9 mouse cellular contexts compared by ENCODE assay signal in the genomic region with DNA sequence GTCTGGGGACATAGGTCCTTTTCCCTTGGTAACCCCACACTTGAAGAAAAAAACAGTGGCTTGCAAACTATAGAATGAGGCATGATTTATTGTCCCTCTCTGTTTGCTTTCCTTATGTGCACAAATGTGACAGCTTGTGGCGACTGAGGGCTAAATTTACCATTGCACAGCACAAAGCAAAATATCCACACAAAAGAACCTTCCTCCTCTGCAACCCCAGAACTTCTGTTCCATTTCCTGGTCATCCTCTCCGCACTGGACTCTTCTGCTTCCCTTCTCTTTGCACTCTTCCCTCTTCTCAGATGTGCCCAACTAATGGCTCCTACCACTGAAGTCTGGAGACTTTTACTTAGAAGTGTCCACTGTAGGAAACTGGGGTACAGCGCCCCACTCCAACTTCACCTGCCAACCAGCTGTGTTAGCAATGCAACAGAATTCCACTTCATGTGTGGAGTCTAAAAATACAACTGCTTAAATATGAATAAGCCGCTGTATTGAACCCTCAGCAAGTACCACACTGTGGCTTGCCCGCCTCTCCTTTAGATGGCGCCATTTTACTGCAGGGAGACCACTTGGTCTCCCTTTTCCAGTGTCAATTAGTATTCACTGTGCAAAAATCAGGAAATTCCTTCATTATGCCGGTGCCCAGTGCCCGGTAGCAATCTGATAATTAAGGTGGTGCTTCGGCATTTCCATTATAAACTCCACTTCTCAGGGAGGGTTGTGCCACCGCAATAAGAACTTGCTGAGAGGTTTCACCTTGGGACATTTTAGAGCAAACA.
A peak's percentile ranks its signal among the peaks of the same experiment; 100 is the strongest.
DNase-seq lines count a peak whose midpoint lies in the region; ATAC-seq and TF ChIP-seq lines count a peak whose summit lies in the region.
"Had no signal": no experiment of that assay in that cellular context is flagged by ENCODE, and none has a peak within 500 bp of the region (broad histone marks: within the 10 kb centered on the region; RNA-seq: fewer than 3 reads in every experiment).

No protein-coding gene starts in this region.

- H3K9ac ChIP-seq in hindbrain, embryonic 13.5 days: no peak overlapping the region
- no peak overlapping the region for H3K9ac ChIP-seq in forebrain, embryonic 16.5 days (replicated peaks; ENCODE audit: low read depth, low read length)
- H3K9ac ChIP-seq in heart, embryonic 11.5 days (ENCODE audit: low read depth, low read length): no peak overlapping the region
- H3K9ac ChIP-seq: limb, embryonic 13.5 days had no signal

- peak; percentile 53 for DNase-seq in hindbrain, embryonic 10.5 days (ENCODE audit: low spot score)
- peak; percentile 10 for DNase-seq in ZHBTc4 (ENCODE audit: low read depth, low spot score)
- DNase-seq in lung, adult 2 months: peak; percentile 33
- peak; percentile 18 to 21 for DNase-seq in right cerebral cortex, adult 2 months (ENCODE audit: low spot score in 2 of 2)
- no peak for DNase-seq in testis, postnatal 14 days (ENCODE audit: low spot score)

- peak; percentile 50 for TF ChIP-seq CTCF in lung, adult 2 months (IDR thresholded peaks at IDR 0.05; ENCODE audit: insufficient read depth, low read length)

- no peak overlapping the region for H3K27ac ChIP-seq in hindbrain, embryonic 10.5 days
- no peak overlapping the region for H3K27ac ChIP-seq in hindbrain, embryonic 13.5 days
- no peak overlapping the region for H3K27ac ChIP-seq in forebrain, embryonic 16.5 days (ENCODE audit: low read length)
- H3K27ac ChIP-seq in heart, embryonic 11.5 days (ENCODE audit: low read depth, low read length): no peak overlapping the region
- H3K27ac ChIP-seq: limb, embryonic 13.5 days had no signal

- H3K4me1 ChIP-seq in hindbrain, embryonic 10.5 days (replicated peaks): no peaks in the 10 kb centered on the region
- no peaks in the 10 kb centered on the region for H3K4me1 ChIP-seq in hindbrain, embryonic 13.5 days (replicated peaks)
- no peaks in the 10 kb centered on the region for H3K4me1 ChIP-seq in forebrain, embryonic 16.5 days (replicated peaks; ENCODE audit: control insufficient read depth, insufficient read depth, low read length)
- no peaks in the 10 kb centered on the region for H3K4me1 ChIP-seq in lung, adult 2 months (ENCODE audit: control insufficient read depth, insufficient read depth, low read length)
- H3K4me1 ChIP-seq in heart, embryonic 11.5 days (ENCODE audit: control insufficient read depth, insufficient read depth, low read length): no peaks in the 10 kb centered on the region
- H3K4me1 ChIP-seq: limb, embryonic 13.5 days had no signal

- H3K9me3 ChIP-seq in hindbrain, embryonic 10.5 days: no peaks in the 10 kb centered on the region
- no peaks in the 10 kb centered on the region for H3K9me3 ChIP-seq in hindbrain, embryonic 13.5 days
- H3K9me3 ChIP-seq in forebrain, embryonic 16.5 days (ENCODE audit: control insufficient read depth, low read length): no peaks in the 10 kb centered on the region
- H3K9me3 ChIP-seq in heart, embryonic 11.5 days (replicated peaks; ENCODE audit: control insufficient read depth, low read length): no peaks in the 10 kb centered on the region
- H3K9me3 ChIP-seq: limb, embryonic 13.5 days had no signal

- TF ChIP-seq POLR2A in lung, adult 2 months (IDR thresholded peaks at IDR 0.05; ENCODE audit: borderline replicate concordance, extremely low read depth, low read depth, low read length): no peak

- H3K4me2 ChIP-seq in hindbrain, embryonic 13.5 days: no peak overlapping the region
- H3K4me2 ChIP-seq in forebrain, embryonic 16.5 days (ENCODE audit: low read length): no peak overlapping the region
- H3K4me2 ChIP-seq in heart, embryonic 11.5 days: no peak overlapping the region
- H3K4me2 ChIP-seq: limb, embryonic 13.5 days had no signal

- peaks cover 48% of the 10 kb centered on the region for H3K27me3 ChIP-seq in hindbrain, embryonic 10.5 days (ENCODE audit: insufficient read depth, poor library complexity, severe bottlenecking)
- peaks cover 34% of the 10 kb centered on the region for H3K27me3 ChIP-seq in hindbrain, embryonic 13.5 days
- H3K27me3 ChIP-seq in forebrain, embryonic 16.5 days (replicated peaks; ENCODE audit: control insufficient read depth, insufficient read depth, low read length): no peaks in the 10 kb centered on the region
- no peaks in the 10 kb centered on the region for H3K27me3 ChIP-seq in heart, embryonic 11.5 days (ENCODE audit: control insufficient read depth, insufficient read depth, low read length)
- H3K27me3 ChIP-seq: limb, embryonic 13.5 days had no signal

- WGBS in hindbrain, embryonic 10.5 days: 31% methylated on average over 10 of the region's 10 CpGs
- 25% methylated on average over 10 of the region's 10 CpGs for WGBS in hindbrain, embryonic 13.5 days
- 25% methylated on average over 10 of the region's 10 CpGs for WGBS in forebrain, embryonic 16.5 days
- WGBS in lung, adult 2 months: 22% methylated on average over 10 of the region's 10 CpGs
- WGBS in heart, embryonic 11.5 days (ENCODE audit: insufficient replicate concordance): 32% methylated on average over 10 of the region's 10 CpGs

- H3K36me3 ChIP-seq in hindbrain, embryonic 10.5 days: no peaks in the 10 kb centered on the region
- H3K36me3 ChIP-seq in hindbrain, embryonic 13.5 days: no peaks in the 10 kb centered on the region
- H3K36me3 ChIP-seq in forebrain, embryonic 16.5 days (ENCODE audit: control insufficient read depth, insufficient read depth): no peaks in the 10 kb centered on the region
- no peaks in the 10 kb centered on the region for H3K36me3 ChIP-seq in heart, embryonic 11.5 days (ENCODE audit: control insufficient read depth, insufficient read depth, low read length)
- H3K36me3 ChIP-seq: limb, embryonic 13.5 days had no signal

- no peak overlapping the region for H3K4me3 ChIP-seq in hindbrain, embryonic 10.5 days
- no peak overlapping the region for H3K4me3 ChIP-seq in hindbrain, embryonic 13.5 days
- no peak overlapping the region for H3K4me3 ChIP-seq in forebrain, embryonic 16.5 days (replicated peaks; ENCODE audit: low read length)
- H3K4me3 ChIP-seq in lung, adult 2 months (replicated peaks; ENCODE audit: extremely low read depth, low read depth, low read length): no peak overlapping the region
- no peak overlapping the region for H3K4me3 ChIP-seq in heart, embryonic 11.5 days (ENCODE audit: low read depth, low read length)
- H3K4me3 ChIP-seq: limb, embryonic 13.5 days had no signal

- ATAC-seq in hindbrain, embryonic 13.5 days (ENCODE audit: low FRiP score): no peak
- peak; percentile 74 for ATAC-seq in forebrain, embryonic 16.5 days
- ATAC-seq in heart, embryonic 11.5 days (replicated peaks; ENCODE audit: insufficient number of reproducible peaks, low FRiP score, low TSS enrichment): no peak
